Mouse (Mus musculus): ENCODE measurements at regions not wholly inside any gene's neighbourhood (a gene's known extent, or its start where the extent isn't known, plus 50 kb on each side); places are given as distances from the start of the nearest gene placed in this dataset.

- intact Hi-C loops (cut with DNase I), result no loop called here
- no peak for DNase-seq
These were observed 79.1 kb downstream of the Sema4f start for GRCm38 (mm10) chr6:82860485-82860884.

GRCm38 (mm10) chr6:82856218-82856617, 82.0 kb upstream of the Hk2 start:
- intact Hi-C loops (cut with DNase I), result no loop called here
- no peak for DNase-seq

GRCm38 (mm10) chr6:82855401-82855800, 81.1 kb upstream of the Hk2 start:
- peak; percentile 47 to 52 for DNase-seq
- intact Hi-C loops (cut with DNase I), result no loop called here

GRCm38 (mm10) chr6:82854780-82855179, 80.5 kb upstream of the Hk2 start:
- intact Hi-C loops (cut with DNase I), result no loop called here
- no peak for DNase-seq

GRCm38 (mm10) chr6:82854338-82854737, 80.1 kb upstream of the Hk2 start:
- intact Hi-C loops (cut with DNase I), result no loop called here
- peak; percentile 80 to 86 for DNase-seq

- intact Hi-C loops (cut with DNase I), result no loop called here
- DNase-seq, result no peak
These were observed 78.8 kb upstream of the Hk2 start for GRCm38 (mm10) chr6:82853076-82853475.

- DNase-seq, result no peak
These were observed 76.3 kb upstream of the Hk2 start for GRCm38 (mm10) chr6:82850556-82850955.

GRCm38 (mm10) chr6:82847598-82847997, 73.3 kb upstream of the Hk2 start:
- no peak for DNase-seq
- intact Hi-C loops (cut with DNase I), result no loop called here

More at GRCm38 (mm10) chr6:82850556-82850955, 76.3 kb upstream of the Hk2 start:
- intact Hi-C loops (cut with DNase I), result no loop called here

GRCm38 (mm10) chr6:82846587-82847150, 72.4 kb upstream of the Hk2 start:
- DNase-seq, result no peak
- intact Hi-C loops (cut with DNase I), result no loop called here

GRCm38 (mm10) chr6:82844432-82844831, 70.2 kb upstream of the Hk2 start:
- DNase-seq, result peak in 1 of 2 experiments; percentile 28
- intact Hi-C loops (cut with DNase I), result no loop called here

GRCm38 (mm10) chr6:82843881-82844280, 69.6 kb upstream of the Hk2 start:
- intact Hi-C loops (cut with DNase I), result no loop called here
- DNase-seq, result no peak

GRCm38 (mm10) chr6:82837246-82837645, 63.0 kb upstream of the Hk2 start:
- DNase-seq, result no peak
- intact Hi-C loops (cut with DNase I), result no loop called here

- no peak for DNase-seq
These were observed 61.2 kb upstream of the Hk2 start for GRCm38 (mm10) chr6:82835222-82836064.

GRCm38 (mm10) chr6:82833867-82834266, 59.6 kb upstream of the Hk2 start:
- intact Hi-C loops (cut with DNase I), result no loop called here
- no peak for DNase-seq

More at GRCm38 (mm10) chr6:82835222-82836064, 61.2 kb upstream of the Hk2 start:
- intact Hi-C loops (cut with DNase I), result no loop called here

GRCm38 (mm10) chr6:82831211-82831610, 57.0 kb upstream of the Hk2 start:
- intact Hi-C loops (cut with DNase I), result no loop called here
- DNase-seq, result peak in 1 of 2 experiments; percentile 9

GRCm38 (mm10) chr6:82824684-82825083, 50.4 kb upstream of the Hk2 start:
- no peak for DNase-seq
- intact Hi-C loops (cut with DNase I), result no loop called here

- intact Hi-C loops (cut with DNase I), result no loop called here
- DNase-seq, result peak; percentile 11 to 12
These were observed 50.0 kb upstream of the Hk2 start for GRCm38 (mm10) chr6:82824240-82824639.
